Mouse (Mus musculus) heart, postnatal 4 days (tissue): Measurements from ENCODE around the gene Cemip. TPM values are rescaled to one million over a fixed set of nuclear protein-coding genes. Genes with fewer than 3 reads are reported as not detected.
"Not testable (repeated sequence)": the region's sequence is repeated elsewhere in the genome, so short reads cannot be mapped to it uniquely, and the experiment has no call there.

Experiments
- DNase-seq: peaks from one replicate; pipeline ENCODE4 v3.0.0; 2021
- total RNA-seq, 2 experiments: library from RNA; stranded (reverse); gene quantifications; 2 replicates each; pipeline ENCODE4 v1.2.3; 2021

Cemip gene
- total RNA-seq: 1 to 10 TPM; 2.0 to 2.6 TPM

GRCm38 (mm10) chr7:84086039-84086829 is at the start of gene Cemip:
Gene Cemip (minus strand): TSS chr7:84086502.
- peak; percentile 91 for DNase-seq

- peak; percentile 51 for DNase-seq
Observed at GRCm38 (mm10) chr7:84132704-84133103, 46.4 kb upstream of the Cemip start.

GRCm38 (mm10) chr7:84131736-84132135 is 45.4 kb upstream of the Cemip start:
- no peak for DNase-seq

- DNase-seq: peak; percentile 74
Observed at GRCm38 (mm10) chr7:84128661-84129060, 42.4 kb upstream of the Cemip start.

- DNase-seq: no peak
Observed at GRCm38 (mm10) chr7:84125730-84126129, 39.4 kb upstream of the Cemip start.

- not testable (repeated sequence) for DNase-seq
Observed at GRCm38 (mm10) chr7:84123651-84124050, 37.3 kb upstream of the Cemip start.

GRCm38 (mm10) chr7:84121778-84122177 is 35.5 kb upstream of the Cemip start:
- no peak for DNase-seq

- no peak for DNase-seq
Observed at GRCm38 (mm10) chr7:84120142-84120760, 33.9 kb upstream of the Cemip start.

GRCm38 (mm10) chr7:84119216-84120105 is 33.2 kb upstream of the Cemip start:
- DNase-seq: no peak

- no peak for DNase-seq
Observed at GRCm38 (mm10) chr7:84117543-84118122, 31.3 kb upstream of the Cemip start.

GRCm38 (mm10) chr7:84116621-84117542 is 30.6 kb upstream of the Cemip start:
- no peak for DNase-seq

GRCm38 (mm10) chr7:84115385-84115784 is 29.1 kb upstream of the Cemip start:
- DNase-seq: no peak

GRCm38 (mm10) chr7:84114775-84115174 is 28.5 kb upstream of the Cemip start:
- DNase-seq: no peak

- DNase-seq: no peak
Observed at GRCm38 (mm10) chr7:84113035-84113390, 26.7 kb upstream of the Cemip start.

- no peak for DNase-seq
Observed at GRCm38 (mm10) chr7:84112351-84113034, 26.2 kb upstream of the Cemip start.

GRCm38 (mm10) chr7:84111716-84112350 is 25.5 kb upstream of the Cemip start:
- DNase-seq: no peak

GRCm38 (mm10) chr7:84106942-84107341 is 20.6 kb upstream of the Cemip start:
- no peak for DNase-seq

- DNase-seq: no peak
Observed at GRCm38 (mm10) chr7:84102589-84102988, 16.3 kb upstream of the Cemip start.

- no peak for DNase-seq
Observed at GRCm38 (mm10) chr7:84100672-84101071, 14.4 kb upstream of the Cemip start.

- no peak for DNase-seq
Observed at GRCm38 (mm10) chr7:84098098-84098497, 11.8 kb upstream of the Cemip start.
